Mouse (Mus musculus): Measurements from ENCODE around the gene Them7.

DNA sequence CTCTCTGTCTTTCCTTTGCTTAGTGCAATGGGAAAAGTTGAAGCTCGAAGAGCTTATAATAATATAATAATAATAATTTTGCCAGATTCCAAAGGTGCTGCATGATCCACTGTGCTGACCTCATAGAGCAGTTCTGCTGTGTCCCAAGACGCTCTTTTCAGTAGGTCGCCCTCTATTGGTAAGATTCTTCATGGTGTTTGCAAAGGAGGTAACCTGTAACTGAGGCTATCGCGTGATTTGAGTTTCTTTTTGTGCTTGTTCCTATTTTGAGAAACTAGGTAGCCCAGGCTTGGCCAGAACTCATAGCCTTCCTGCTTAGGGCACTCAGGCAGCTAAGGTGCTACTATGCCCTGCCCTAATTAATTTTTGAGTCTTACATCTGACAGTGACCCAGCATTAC, 34.8 kb upstream of the Them7 start:
- no peak for TF ChIP-seq POLR2A (IDR thresholded peaks at IDR 0.05; ENCODE audit: low read depth, low read length)
- no peak for TF ChIP-seq CTCF (IDR thresholded peaks at IDR 0.05; ENCODE audit: borderline replicate concordance, insufficient read depth, low read length)

Data from embryonic fibroblast, embryonic 13.5 days (primary cell).